Mouse (Mus musculus) effector memory CD4-positive, alpha-beta T cell, adult 5 months (primary cell): ENCODE data around the gene Jak2. TPM values are rescaled to one million over a fixed set of nuclear protein-coding genes. Genes with fewer than 3 reads are reported as not detected.

ENCODE experiments used
- polyA plus RNA-seq: library from polyadenylated mRNA; unstranded; fragments of 100-300 nt; shearing (Covaris generic); gene quantifications from one replicate; pipeline ENCODE4 v1.2.1, GENCODE M21; 2017

Gene Jak2
- 250 TPM for polyA plus RNA-seq

DNA sequence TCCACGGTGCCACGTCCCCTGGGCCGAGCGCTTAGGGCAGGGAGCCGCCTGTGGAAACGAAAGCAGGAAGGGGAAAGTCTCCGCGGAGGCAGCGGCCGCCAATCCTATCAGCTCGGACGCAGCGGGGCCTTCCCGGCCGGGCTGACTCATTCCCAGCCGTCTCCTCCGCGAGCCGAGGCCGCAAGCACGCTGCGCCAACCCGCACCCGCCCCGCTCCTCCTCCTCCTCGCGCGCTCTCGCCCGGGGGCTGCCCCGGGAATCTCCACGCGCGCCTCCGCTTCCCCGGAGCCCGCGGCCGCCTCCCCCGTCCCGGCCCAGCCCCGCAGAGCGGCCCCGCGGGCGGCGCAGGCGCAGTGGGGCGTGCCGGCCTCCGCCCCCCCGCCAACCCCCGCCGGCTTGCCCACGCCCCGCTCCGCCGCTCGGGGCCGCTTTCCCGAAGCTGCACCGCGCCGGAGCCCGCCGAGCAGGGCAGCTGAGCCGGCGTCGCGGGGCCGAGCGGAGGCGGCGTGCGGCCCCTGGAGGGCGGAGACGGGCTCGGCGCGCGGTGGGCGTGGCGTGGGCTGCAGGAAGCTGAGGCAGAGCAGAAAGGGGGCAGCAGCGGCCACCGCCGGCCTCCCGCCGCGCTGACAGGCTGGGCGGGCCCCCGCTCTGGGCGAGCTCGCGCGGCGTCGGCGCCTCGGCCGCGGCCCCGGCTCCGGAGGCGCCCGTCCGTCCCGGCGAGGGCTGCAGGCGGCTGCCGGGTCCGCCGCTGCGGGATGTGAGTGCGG lies at the start of gene Jak2:
Gene Jak2 (plus strand): TSS at position 638 of the 767 bp plus-strand sequence.

DNA sequence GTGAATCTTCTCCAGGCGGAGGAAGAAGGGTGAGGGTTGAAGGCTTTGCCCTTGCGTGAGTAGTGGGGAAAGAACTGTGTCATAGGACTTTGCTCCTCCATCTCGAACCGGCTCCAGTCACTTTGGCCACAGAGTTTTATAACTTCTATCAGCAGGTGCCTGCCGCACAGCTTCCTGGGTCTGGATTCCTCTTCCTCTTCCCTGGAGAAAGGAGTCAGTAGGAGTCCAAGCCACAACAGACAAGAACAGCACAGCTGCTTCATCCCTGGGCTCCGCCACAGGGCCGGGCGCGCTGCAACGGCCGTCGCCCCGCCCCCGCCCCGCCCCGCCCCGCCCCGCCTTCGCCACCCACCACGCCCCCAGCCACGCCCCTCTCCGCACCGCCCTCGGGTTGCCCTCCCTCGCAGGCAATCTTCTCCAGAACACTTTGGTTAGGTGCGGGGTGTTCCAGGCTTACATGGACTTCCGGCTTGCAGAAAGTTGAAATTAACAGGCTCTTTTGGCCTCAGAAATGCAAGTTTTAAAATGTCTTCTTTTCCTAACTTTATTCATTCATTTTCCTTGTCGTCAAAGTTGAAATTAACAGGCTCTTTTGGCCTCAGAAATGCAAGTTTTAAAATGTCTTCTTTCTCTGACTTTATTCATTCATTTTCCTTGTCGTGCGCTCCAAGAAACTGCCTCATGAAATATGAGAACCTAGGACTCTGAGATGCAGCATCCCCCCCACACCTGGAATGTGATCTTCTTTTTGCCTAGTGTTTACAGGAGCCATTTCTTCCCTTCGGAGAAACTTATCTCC lies 73.6 kb downstream of the Jak2 start, which contains the start of gene Insl6:
Gene Insl6 (minus strand): TSS at position 304 of the 799 bp plus-strand sequence.

GRCm38 (mm10) chr19:29334068-29334745 lies 82.6 kb downstream of the Jak2 start, which contains the start of gene Rln1:
Gene Rln1, minus strand, starts transcription at chr19:29334670.

Other genes starting within 250 kb of the Jak2 start
- 18.7 TPM for gene Ak3, start 203.9 kb upstream of the Jak2 start, polyA plus RNA-seq
- 88.0 TPM for gene Rcl1, start 150.5 kb upstream of the Jak2 start, polyA plus RNA-seq
- 38.4 TPM for gene Insl6, start 73.5 kb downstream of the Jak2 start, polyA plus RNA-seq
- gene Rln1, start 82.8 kb downstream of the Jak2 start, polyA plus RNA-seq: not detected
- gene Plgrkt, start 115.6 kb downstream of the Jak2 start, polyA plus RNA-seq: 235 TPM
- 152 TPM for gene Cd274, start 115.6 kb downstream of the Jak2 start, polyA plus RNA-seq
- gene Pdcd1lg2, start 159.1 kb downstream of the Jak2 start, polyA plus RNA-seq: 25.0 TPM